Mouse (Mus musculus): Measurements from ENCODE around the gene Dapk3.

Dapk3 gene

GRCm38 (mm10) chr10:81234206-81234605, 51.4 kb downstream of the Dapk3 start:
- in situ Hi-C loops (cut with MboI, MseI), result loop anchor here (25.0 kb wide), 1 partner anchor 1403 kb away; the partner anchor contains the start of gene Tdg

DNA sequence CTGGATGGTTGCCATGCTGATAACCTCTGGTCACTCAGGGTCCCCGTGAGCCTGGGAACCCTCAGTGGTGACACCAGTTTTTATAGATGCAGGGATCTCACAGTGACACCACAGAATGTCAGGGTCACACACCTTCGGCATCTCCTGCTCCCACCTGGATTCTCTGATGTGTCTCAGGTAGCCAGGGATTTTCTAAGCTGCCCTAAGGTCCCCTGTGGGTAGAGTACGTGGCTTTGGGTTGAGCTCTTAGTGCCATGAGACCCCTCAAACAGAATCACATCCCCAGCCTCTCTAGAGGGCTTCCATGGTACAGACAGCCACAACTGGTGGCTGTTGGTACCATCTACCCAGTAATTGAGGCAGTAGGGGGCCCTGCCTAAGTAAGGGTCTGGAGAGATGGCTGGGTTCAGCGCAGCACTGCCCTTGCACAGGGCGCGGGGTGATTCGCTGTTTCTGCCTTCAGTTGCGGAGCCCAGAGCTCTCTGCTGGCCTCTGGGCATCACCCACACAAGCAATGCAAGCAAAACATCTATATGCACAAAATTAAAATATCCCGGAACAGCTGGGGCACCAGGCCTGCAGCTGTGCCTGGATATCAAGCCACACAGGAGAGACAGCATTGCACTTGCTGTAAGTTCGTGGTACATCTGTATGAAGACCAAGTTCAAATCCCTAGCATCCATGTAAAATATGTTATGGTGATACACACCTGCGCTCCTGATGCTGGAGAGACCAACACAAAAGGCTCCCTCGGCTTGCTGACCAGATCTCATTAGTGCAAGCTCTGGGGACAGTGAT, 53.9 kb downstream of the Dapk3 start:
- in situ Hi-C loops (cut with MboI, MseI), result loop anchor here (5.0 to 25.0 kb wide), 2 partner anchors 39 to 1401 kb away; partner anchors contain the start of gene Tdg

- in situ Hi-C loops (cut with MboI, MseI), result loop anchor here (5.0 to 25.0 kb wide), 2 partner anchors 41 to 1399 kb away; partner anchors contain the start of gene Tdg
These were observed 55.8 kb downstream of the Dapk3 start for GRCm38 (mm10) chr10:81238618-81239017.

DNA sequence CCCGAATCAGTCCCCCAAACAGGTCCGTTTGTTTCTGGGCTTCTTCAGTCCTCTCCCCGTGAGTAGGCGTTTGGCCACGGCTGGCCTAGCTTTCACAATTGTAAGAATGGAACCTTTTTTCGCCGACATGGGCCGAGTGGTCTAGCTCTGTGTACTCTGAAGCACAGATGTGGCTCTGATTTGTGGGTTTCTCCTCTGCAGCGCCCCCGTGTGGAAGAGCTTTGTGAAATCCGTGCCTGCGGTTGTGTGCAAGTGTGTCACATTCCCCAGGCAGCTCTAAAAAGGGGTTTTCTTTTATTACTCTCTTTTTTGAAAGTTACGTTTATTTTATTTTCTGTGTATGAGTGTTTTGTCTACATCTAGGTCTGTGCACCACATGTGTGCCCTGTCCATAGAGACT, 58.1 kb downstream of the Dapk3 start:
- in situ Hi-C loops (cut with MboI, MseI), result loop anchor here (25.0 kb wide), 1 partner anchor 1396 kb away; the partner anchor contains the start of gene Tdg

DNA sequence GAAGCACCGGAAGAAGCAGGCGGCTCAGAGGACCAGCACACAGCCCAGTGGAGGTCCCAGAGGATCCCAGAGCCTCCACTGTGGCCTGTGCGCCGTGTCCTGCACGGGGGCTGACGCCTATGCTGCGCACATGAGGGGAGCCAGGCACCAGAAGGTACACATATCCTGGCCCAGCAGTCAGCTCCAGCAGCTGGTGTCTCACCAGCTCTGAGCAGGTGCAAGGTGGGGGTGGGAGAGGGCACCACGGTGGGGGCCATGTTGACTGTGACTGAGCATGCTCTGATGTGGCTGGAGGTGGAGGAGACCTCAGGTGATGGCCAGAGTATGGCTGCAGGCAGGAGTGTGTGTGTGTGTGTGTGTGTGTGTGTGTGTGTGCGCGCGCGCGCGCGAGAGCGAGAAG, 59.2 kb downstream of the Dapk3 start:
- in situ Hi-C loops (cut with MboI, MseI), result loop anchor here (25.0 kb wide), 1 partner anchor 1395 kb away; the partner anchor contains the start of gene Tdg

Data from T-helper 1 cell (primary cell).